Mouse (Mus musculus) B cell, adult 2 months (primary cell): ENCODE results near the gene Eif2b4.

Experiments
- DNase-seq, 2 experiments: peaks; one replicate each; pipeline ENCODE4 v3.0.0; 2022

The Eif2b4 gene

GRCm38 (mm10) chr5:31153516-31154151, 39.6 kb downstream of the Eif2b4 start:
- DNase-seq = no peak

DNA sequence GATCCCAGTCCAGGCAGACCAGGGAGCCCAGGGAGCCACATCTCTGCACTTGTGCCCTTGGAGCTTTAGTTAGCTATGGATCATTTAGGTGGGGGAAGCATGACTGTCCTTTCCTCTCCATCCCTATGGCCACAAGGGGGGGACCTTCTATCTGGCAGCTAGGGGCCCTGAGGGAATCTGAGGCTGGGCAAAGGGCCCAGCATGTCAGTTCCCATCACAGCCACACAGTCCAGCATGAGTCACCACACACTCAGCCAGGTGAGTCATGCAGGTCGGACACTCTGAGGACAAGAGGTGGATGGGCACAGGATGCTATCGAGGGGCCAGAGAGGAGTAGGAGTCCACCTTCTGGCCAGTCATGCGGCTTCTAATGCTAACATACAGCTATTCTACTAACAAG, 41.5 kb downstream of the Eif2b4 start:
- DNase-seq = no peak

DNA sequence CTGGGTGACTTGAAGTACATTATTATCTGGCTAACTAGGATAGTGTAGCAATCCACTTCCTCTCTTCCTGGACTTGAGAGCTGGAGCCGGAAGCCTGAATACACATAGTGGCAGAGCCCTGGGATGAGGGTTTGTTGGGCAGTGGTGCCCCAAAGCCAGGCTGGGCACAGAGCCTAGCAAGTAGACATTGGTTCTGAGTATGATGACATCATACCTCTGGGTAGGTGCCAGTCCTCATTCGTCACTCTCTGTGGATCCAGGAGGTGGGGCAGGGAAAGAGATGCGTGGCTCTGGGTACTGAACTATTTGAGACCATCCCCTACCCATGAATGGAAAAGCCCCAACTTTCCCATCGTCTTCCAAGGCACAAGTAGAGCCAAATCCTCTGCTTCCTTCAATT, 43.4 kb downstream of the Eif2b4 start:
- DNase-seq = no peak

DNA sequence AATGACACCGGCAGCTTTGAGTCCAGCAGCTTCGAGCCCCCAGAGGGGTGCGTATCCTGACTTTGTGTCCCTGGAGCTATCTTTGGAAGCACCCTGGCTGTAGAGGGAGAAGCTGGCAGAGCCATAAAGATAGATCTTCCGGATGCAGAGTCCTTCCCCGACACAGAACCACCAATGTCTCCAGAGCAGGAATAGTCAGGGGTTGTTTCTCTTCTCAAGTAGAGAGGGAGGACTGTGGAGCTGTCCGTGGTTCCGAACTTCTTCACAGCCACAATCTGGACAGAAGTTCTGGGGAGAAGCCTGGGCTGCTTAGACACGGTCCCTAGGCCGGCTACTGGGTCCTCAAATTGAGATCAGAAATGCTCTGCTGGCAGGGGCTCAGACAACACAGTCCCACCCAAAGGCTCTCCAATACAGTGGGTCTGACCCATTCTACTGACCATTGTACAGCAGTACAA, 54.2 kb downstream of the Eif2b4 start:
- DNase-seq = no peak

DNA sequence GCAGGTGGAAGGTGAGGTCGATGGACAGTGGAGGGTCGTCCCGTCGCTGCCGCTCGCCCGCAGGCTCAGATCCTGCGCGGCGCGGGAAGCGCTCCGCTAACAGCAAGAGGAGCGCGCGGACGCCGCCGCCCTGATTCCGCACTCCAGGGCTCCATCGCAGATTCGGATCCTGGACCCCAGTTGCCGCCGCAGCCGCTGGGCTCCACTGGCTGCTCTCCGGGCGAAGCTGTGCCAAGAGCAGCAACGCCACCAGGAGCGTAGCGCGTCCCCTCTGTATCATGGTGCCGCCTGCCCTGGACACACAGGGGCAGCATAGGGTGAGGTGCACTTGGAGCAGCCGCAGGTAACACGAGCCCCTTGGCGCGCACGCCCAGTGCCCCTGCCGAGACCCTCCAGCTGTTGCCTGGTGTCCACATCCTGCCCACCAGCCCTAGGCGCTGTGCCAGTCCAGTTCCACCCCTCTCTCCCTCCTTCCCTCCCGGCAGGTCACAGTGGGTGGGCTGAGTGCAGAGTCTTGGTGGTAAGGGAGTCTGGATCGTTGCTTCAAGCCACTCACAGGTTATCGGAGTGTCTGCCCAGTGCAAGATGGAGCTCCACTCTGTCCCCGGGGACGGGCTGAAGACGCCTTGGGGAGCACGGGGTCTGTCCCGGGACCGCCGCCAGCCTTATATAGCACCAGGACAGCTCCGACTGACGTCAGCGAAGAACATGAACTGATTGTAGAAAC, 54.8 kb downstream of the Eif2b4 start, which contains the start of gene Ucn:
Gene Ucn (minus strand): TSS at position 589 of the 727 bp plus-strand sequence.
- no peak for DNase-seq

DNA sequence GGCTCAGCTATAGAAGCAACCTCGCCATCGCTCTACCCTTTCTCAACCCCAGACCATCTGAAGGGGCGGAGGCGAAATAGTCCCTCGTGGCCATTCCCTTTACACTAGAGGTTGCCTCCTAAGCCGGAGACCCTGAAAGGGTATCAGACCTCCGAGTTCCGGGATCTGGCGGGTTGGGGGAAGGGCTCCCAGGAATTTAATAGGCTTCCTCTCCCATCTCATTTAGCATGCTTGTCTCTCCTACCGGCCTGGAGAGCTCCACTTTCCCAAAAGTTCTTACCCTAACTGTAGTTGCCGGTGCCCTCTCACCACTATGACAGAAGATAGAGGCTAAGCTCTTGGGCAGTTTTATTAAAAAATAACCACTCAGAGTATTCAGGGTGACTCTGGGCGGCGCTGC, 55.6 kb downstream of the Eif2b4 start:
- no peak for DNase-seq
